22 mouse cellular contexts compared by ENCODE assay signal in the genomic region with DNA sequence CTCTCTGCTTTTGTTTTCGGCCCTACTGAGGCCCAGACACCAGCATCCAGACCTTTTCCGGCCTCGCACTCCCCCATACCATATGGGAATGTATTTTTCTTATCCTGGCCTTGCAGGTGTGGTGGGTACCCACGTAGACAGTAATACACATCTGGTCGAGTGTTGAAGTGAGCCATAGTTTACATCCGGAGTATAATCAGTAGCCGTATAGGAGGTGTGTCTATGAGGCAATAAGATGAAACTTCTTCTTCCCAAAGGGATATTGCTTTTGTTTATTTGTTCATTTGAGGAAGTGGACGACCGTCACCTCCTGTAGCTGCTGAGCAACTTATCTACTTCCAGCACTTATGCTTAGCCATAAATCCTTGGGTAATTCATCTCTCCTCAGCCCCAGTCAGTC. TPM values are rescaled to one million over a fixed set of nuclear protein-coding genes. Genes with fewer than 3 reads are reported as not detected.
A peak's percentile ranks its signal among the peaks of the same experiment; 100 is the strongest.
DNase-seq lines count a peak whose midpoint lies in the region; ATAC-seq lines count a peak whose summit lies in the region.
"Had no signal": no experiment of that assay in that cellular context is flagged by ENCODE, and none has a peak within 500 bp of the region (broad histone marks: within the 10 kb centered on the region; RNA-seq: fewer than 3 reads in every experiment).

No protein-coding gene starts in this region.

- no peak overlapping the region for H3K9ac ChIP-seq in heart, embryonic 15.5 days
- H3K9ac ChIP-seq in liver, embryonic 13.5 days = no peak overlapping the region
- no peak overlapping the region for H3K9ac ChIP-seq in liver, embryonic 12.5 days
- H3K9ac ChIP-seq: heart, embryonic 13.5 days; hindbrain, embryonic 12.5 days; liver, embryonic 14.5 days had no signal

- H3K27me3 ChIP-seq in heart, embryonic 15.5 days = no peaks in the 10 kb centered on the region
- H3K27me3 ChIP-seq in liver, embryonic 13.5 days = no peaks in the 10 kb centered on the region
- H3K27me3 ChIP-seq in liver, embryonic 12.5 days (replicated peaks) = no peaks in the 10 kb centered on the region
- H3K27me3 ChIP-seq: CH12.LX; heart, embryonic 13.5 days; hindbrain, embryonic 12.5 days had no signal

- H3K36me3 ChIP-seq in heart, embryonic 15.5 days = no peaks in the 10 kb centered on the region
- H3K36me3 ChIP-seq in liver, embryonic 13.5 days = no peaks in the 10 kb centered on the region
- H3K36me3 ChIP-seq in liver, embryonic 12.5 days = no peaks in the 10 kb centered on the region
- H3K36me3 ChIP-seq: heart, embryonic 13.5 days; hindbrain, embryonic 12.5 days had no signal

- H3K4me1 ChIP-seq in heart, embryonic 15.5 days (replicated peaks) = peaks cover 6% of the 10 kb centered on the region
- peaks cover 50% of the 10 kb centered on the region for H3K4me1 ChIP-seq in liver, embryonic 13.5 days (replicated peaks)
- peaks cover 55% of the 10 kb centered on the region for H3K4me1 ChIP-seq in liver, embryonic 12.5 days
- H3K4me1 ChIP-seq: hindbrain, embryonic 12.5 days had no signal

- ATAC-seq in heart, embryonic 15.5 days (replicated peaks; ENCODE audit: insufficient number of reproducible peaks, insufficient read depth, low FRiP score, low read depth) = 0 out of 2 replicates have a peak, but pooled peaks have one; percentile 23
- ATAC-seq in liver, embryonic 13.5 days (ENCODE audit: low read depth) = no peak
- ATAC-seq in liver, embryonic 12.5 days = no peak
- ATAC-seq: forebrain, embryonic 14.5 days had no signal

- H3K27ac ChIP-seq in heart, embryonic 15.5 days = 0 out of 2 replicates have a peak overlapping the region, but pooled peaks have one; percentile 18
- peak overlapping the region; percentile 25; the same call in 1 of the 2 replicates for H3K27ac ChIP-seq in liver, embryonic 13.5 days
- H3K27ac ChIP-seq in liver, embryonic 12.5 days = no peak overlapping the region
- H3K27ac ChIP-seq: heart, embryonic 13.5 days; hindbrain, embryonic 12.5 days; liver, embryonic 14.5 days had no signal

- 58% methylated on average over 9 of the region's 9 CpGs for WGBS in heart, embryonic 15.5 days
- WGBS in liver, embryonic 13.5 days (ENCODE audit: insufficient replicate concordance) = 33% methylated on average over 9 of the region's 9 CpGs
- WGBS in liver, embryonic 12.5 days (ENCODE audit: insufficient replicate concordance) = 39% methylated on average over 9 of the region's 9 CpGs
- WGBS in large intestine, adult 2 months = 21% methylated on average over 9 of the region's 9 CpGs

- no peak overlapping the region for H3K4me2 ChIP-seq in heart, embryonic 15.5 days
- no peak overlapping the region for H3K4me2 ChIP-seq in liver, embryonic 13.5 days
- H3K4me2 ChIP-seq in liver, embryonic 12.5 days = no peak overlapping the region
- H3K4me2 ChIP-seq: heart, embryonic 13.5 days; hindbrain, embryonic 12.5 days; midbrain, embryonic 11.5 days had no signal

- H3K4me3 ChIP-seq in heart, embryonic 15.5 days = no peak overlapping the region
- no peak overlapping the region for H3K4me3 ChIP-seq in liver, embryonic 13.5 days (replicated peaks)
- H3K4me3 ChIP-seq in liver, embryonic 12.5 days = no peak overlapping the region
- H3K4me3 ChIP-seq: erythroblast, embryonic 14.5 days; heart, embryonic 13.5 days; hindbrain, embryonic 12.5 days had no signal

- no peaks in the 10 kb centered on the region for H3K9me3 ChIP-seq in heart, embryonic 15.5 days (replicated peaks)
- no peaks in the 10 kb centered on the region for H3K9me3 ChIP-seq in liver, embryonic 13.5 days (replicated peaks)
- no peaks in the 10 kb centered on the region for H3K9me3 ChIP-seq in liver, embryonic 12.5 days (replicated peaks)
- H3K9me3 ChIP-seq: heart, embryonic 13.5 days; hindbrain, embryonic 12.5 days had no signal

- no peak for DNase-seq in heart, adult 18-20 months
- no peak for DNase-seq in liver, embryonic 13.5 days
- peak; percentile 17 for DNase-seq in forelimb bud, embryonic 11.5 days (ENCODE audit: low read depth, low spot score)
- DNase-seq in large intestine, adult 2 months (ENCODE audit: low read depth, low spot score) = peak; percentile 43
- DNase-seq in yolk sac, embryonic 10.5 days (ENCODE audit: low spot score) = no peak
- no peak for DNase-seq in ovary, adult 18-20 months (ENCODE audit: low spot score)
- DNase-seq: adrenal gland, postnatal 25 days; cerebellum, adult 2 months; cerebellum, postnatal 36 days; gastrocnemius, postnatal 25 days; kidney, postnatal 10 days; retina, postnatal 1 day had no signal

RNA-seq across cellular contexts. Expression of a gene that starts 26.2 kb away (rescaled TPM):
- polyA plus RNA-seq in heart, embryonic 15.5 days (2015; fragmentation: Nextera tagmentation; extraction: Ambion mirVana) = 20.5 and 21.3 TPM in 2 replicates
- 100 to 1,000 TPM; 168 to 185 TPM for total RNA-seq in heart, adult 18-20 months (2021)
- 2.3 and 3.9 TPM in 2 replicates for polyA plus RNA-seq in liver, embryonic 13.5 days (2015; fragmentation: Nextera tagmentation; extraction: Ambion mirVana)
- polyA plus RNA-seq in liver, embryonic 12.5 days (2016; fragmentation: Nextera tagmentation; extraction: Ambion mirVana) = 5.9 and 6.5 TPM in 2 replicates
- 3.1 and 9.4 TPM in 2 replicates for polyA plus RNA-seq in large intestine, adult 2 months (2012; rRNA removed)
- total RNA-seq: CH12.LX, MEL had no signal
- polyA plus RNA-seq: erythroblast, embryonic 14.5 days had no signal

Comparison
In these comparisons a context has a peak if more than half of its experiments do, and no peak if none do; other contexts are left out.
1. DNase-seq: peak in forelimb bud, embryonic 11.5 days (single experiment) and large intestine, adult 2 months (single experiment); none in heart, adult 18-20 months (0 of 2), liver, embryonic 13.5 days (single experiment), yolk sac, embryonic 10.5 days (single experiment) and ovary, adult 18-20 months (single experiment).